In genomic region chr10:42962655-42963054, GRCm38 (mm10) we compare ENCODE assay signal across 9 mouse cellular contexts.
A peak's percentile ranks its signal among the peaks of the same experiment; 100 is the strongest.
DNase-seq lines count a peak whose midpoint lies in the region; ATAC-seq and TF ChIP-seq lines count a peak whose summit lies in the region.
"Had no signal": no experiment of that assay in that cellular context is flagged by ENCODE, and none has a peak within 500 bp of the region (broad histone marks: within the 10 kb centered on the region; RNA-seq: fewer than 3 reads in every experiment).

No protein-coding gene starts in this region.

- ATAC-seq in heart, embryonic 12.5 days (ENCODE audit: insufficient number of reproducible peaks, low FRiP score), result no peak
- peak; percentile 87 for ATAC-seq in megakaryocyte progenitor cell, adult 5-6 weeks (replicated peaks; ENCODE audit: poor library complexity)

- H3K4me2 ChIP-seq in heart, embryonic 12.5 days, result no peak overlapping the region

- no peak overlapping the region for H3K27ac ChIP-seq in heart, embryonic 12.5 days (ENCODE audit: poor library complexity, severe bottlenecking)
- H3K27ac ChIP-seq in cerebellum, adult 2 months (ENCODE audit: insufficient read depth, low read length), result no peak overlapping the region

- H3K4me1 ChIP-seq in heart, embryonic 12.5 days (replicated peaks), result peaks cover 3% of the 10 kb centered on the region; the same call in 1 of the 2 replicates
- no peaks in the 10 kb centered on the region for H3K4me1 ChIP-seq in cerebellum, adult 2 months (ENCODE audit: control insufficient read depth, insufficient read depth, low read length)

- TF ChIP-seq CTCF in cerebellum, adult 2 months (IDR thresholded peaks at IDR 0.05; ENCODE audit: borderline replicate concordance, insufficient read depth, low read depth, low read length), result no peak

- no peaks in the 10 kb centered on the region for H3K9me3 ChIP-seq in heart, embryonic 12.5 days (replicated peaks)

- no peak overlapping the region for H3K4me3 ChIP-seq in heart, embryonic 12.5 days
- no peak overlapping the region for H3K4me3 ChIP-seq in cerebellum, adult 2 months (replicated peaks; ENCODE audit: insufficient read depth, low read depth, low read length)

- 81% methylated on average over 13 of the region's 13 CpGs for WGBS in heart, embryonic 12.5 days
- WGBS in cerebellum, adult 2 months, result 89% methylated on average over 13 of the region's 13 CpGs

- no peak for TF ChIP-seq POLR2A in cerebellum, adult 2 months (IDR thresholded peaks at IDR 0.05; ENCODE audit: borderline replicate concordance, insufficient read depth, low read length)

- peak; percentile 97 for DNase-seq in heart, adult 11 months
- peak; percentile 22 for DNase-seq in c-Kit-positive CD71-positive TER-119-negative erythroid progenitor cells, embryonic 14.5 days (ENCODE audit: low read depth)
- DNase-seq in kidney, postnatal 14 days, result peak; percentile 48
- DNase-seq in frontal cortex, adult 2 months (ENCODE audit: extremely low spot score in 1 of 2, low spot score in 1 of 2), result no peak
- no peak for DNase-seq in cerebellum, adult 9-11 months
- no peak for DNase-seq in cerebellum, adult 2 months
- DNase-seq: cerebellum, adult 11 months had no signal

- H3K36me3 ChIP-seq in heart, embryonic 12.5 days, result no peaks in the 10 kb centered on the region

- H3K9ac ChIP-seq in heart, embryonic 12.5 days, result no peak overlapping the region

- no peaks in the 10 kb centered on the region for H3K27me3 ChIP-seq in heart, embryonic 12.5 days (replicated peaks)
- no peaks in the 10 kb centered on the region for H3K27me3 ChIP-seq in cerebellum, adult 2 months (ENCODE audit: control insufficient read depth, insufficient read depth, low read length)

Comparison
In these comparisons a context has a peak if more than half of its experiments do, and no peak if none do; other contexts are left out.
1. DNase-seq: peak in heart, adult 11 months (single experiment), c-Kit-positive CD71-positive TER-119-negative erythroid progenitor cells, embryonic 14.5 days (single experiment) and kidney, postnatal 14 days (single experiment); none in frontal cortex, adult 2 months (0 of 2), cerebellum, adult 9-11 months (single experiment) and cerebellum, adult 2 months (0 of 2).